Mouse (Mus musculus) brain, embryonic 14.5 days (tissue): ENCODE measurements around the gene Fam71b. TPM values are rescaled to one million over a fixed set of nuclear protein-coding genes. Genes with fewer than 3 reads are reported as not detected.

Source experiments
- DNase-seq: peaks from one replicate; pipeline ENCODE4 v3.0.0-alpha.2; 2011; ENCODE audit warnings: low read depth
- CTCF ChIP-seq: fragments of 200-500 bp; IDR thresholded peaks from 2 replicates; pipeline ENCODE4 v1.5.1; 2012; ENCODE audit warnings: inconsistent platforms, mild to moderate bottlenecking, moderate library complexity, borderline replicate concordance; ENCODE audit not compliant: insufficient read depth, insufficient read length; ENCODE audit errors: extremely low read depth
- POLR2A ChIP-seq: fragments of 200-500 bp; IDR thresholded peaks from 2 replicates; pipeline ENCODE4 v1.6.1; 2012; ENCODE audit warnings: mild to moderate bottlenecking, inconsistent platforms, borderline replicate concordance; ENCODE audit not compliant: poor library complexity, insufficient read depth, insufficient read length, severe bottlenecking; ENCODE audit errors: extremely low read depth
- polyA plus RNA-seq: library from polyadenylated mRNA; depleted of rRNA; stranded (reverse); fragments of >200 nt; gene quantifications from 2 replicates; pipeline ENCODE4 v1.2.3, GENCODE M21; 2012

Gene Fam71b
- polyA plus RNA-seq, 1 experiment: not detected

GRCm38 (mm10) chr11:46388438-46388837 lies 7.9 kb upstream of the Fam71b start:
- no peak for DNase-seq
- TF ChIP-seq CTCF (no peak), POLR2A (no peak)

GRCm38 (mm10) chr11:46389336-46390117 lies 6.8 kb upstream of the Fam71b start, which contains the start of gene Itk:
TSS of gene Itk (minus strand) at chr11:46389515.
- DNase-seq: no peak
- TF ChIP-seq POLR2A: no peak

DNA sequence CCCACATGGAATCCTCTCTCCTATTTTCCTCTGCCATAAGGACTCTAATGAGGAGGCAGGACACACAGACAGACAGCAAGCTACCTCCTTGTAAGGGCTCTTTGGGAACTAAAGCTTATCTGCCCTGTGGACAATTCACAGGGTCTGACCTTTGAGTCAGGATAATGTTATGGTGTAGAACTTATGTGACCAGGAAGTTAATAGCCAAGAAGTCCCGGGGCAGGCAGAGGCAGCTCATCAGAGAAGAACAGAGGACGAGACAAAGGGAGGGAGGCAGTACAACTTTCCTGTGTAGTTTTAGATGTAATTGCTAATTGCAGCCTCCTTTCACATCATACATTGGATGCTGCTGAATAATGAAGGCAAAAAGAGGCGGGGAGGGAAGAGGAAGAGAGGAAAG lies 5.7 kb upstream of the Fam71b start:
- no peak for DNase-seq
- TF ChIP-seq CTCF: no peak
- TF ChIP-seq POLR2A: no peak

DNA sequence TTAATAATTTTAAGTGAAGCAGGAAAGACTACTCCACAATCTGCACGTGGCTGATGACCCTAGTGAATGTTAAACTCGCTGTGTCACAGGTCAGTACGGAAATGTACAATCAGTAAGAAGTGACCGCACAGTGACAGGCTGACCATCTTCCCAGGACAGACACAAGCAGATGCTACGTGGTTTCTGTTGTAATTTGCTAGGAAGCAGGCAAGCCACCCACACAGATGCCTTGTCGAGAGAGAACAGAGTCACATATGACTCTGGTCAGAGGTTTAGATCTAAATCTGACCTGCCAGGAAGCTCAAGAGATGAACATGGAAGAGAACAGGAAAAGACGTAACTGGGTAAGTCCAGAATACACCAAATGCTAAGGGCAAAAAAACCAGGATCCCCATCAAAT lies 3.5 kb upstream of the Fam71b start:
- no peak for DNase-seq
- no peak for TF ChIP-seq CTCF
- TF ChIP-seq POLR2A: no peak

GRCm38 (mm10) chr11:46393413-46393812 lies 2.9 kb upstream of the Fam71b start:
- no peak for TF ChIP-seq POLR2A
- no peak for TF ChIP-seq CTCF
- DNase-seq: no peak

DNA sequence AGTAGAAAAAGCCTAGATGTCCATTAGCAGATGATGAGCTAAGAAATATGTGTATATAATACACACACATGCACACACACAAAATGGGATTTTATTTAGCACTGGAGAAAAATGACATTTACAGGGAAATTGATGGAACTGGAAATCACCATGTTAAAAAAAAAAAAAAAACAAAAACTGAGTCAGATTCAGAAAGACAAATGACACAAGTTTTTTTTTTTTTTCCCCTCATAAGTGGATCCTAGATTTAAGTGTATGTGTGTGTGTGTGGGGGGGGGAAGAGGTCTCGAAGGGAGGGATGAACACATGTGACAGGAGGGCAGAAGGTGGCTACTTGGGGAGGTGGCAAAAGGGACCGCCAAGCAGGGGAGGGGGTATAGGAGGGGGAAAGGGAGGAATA lies 1.3 kb upstream of the Fam71b start:
- TF ChIP-seq CTCF (no peak), POLR2A (no peak)
- DNase-seq: no peak

- TF ChIP-seq CTCF (no peak), POLR2A (no peak)
- no peak for DNase-seq
These were observed 661 bp upstream of the Fam71b start for GRCm38 (mm10) chr11:46395698-46396097.

DNA sequence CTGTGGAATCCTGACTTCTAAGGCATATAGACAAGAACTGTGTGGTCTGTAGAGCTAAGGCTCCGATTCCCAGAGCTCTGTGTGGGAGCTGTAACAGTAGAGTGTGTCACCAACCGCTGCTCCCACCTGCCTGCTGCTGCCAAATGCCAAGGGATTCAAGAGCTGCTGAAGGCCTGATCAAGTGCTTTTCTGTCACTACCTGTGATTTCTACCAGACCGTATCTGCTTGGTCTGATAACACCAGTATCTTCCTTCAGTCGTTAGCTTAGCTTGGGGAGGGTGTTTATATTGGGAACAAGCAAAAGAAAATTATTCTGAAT lies 461 bp downstream of the Fam71b start:
- TF ChIP-seq POLR2A (no peak), CTCF (no peak)

DNA sequence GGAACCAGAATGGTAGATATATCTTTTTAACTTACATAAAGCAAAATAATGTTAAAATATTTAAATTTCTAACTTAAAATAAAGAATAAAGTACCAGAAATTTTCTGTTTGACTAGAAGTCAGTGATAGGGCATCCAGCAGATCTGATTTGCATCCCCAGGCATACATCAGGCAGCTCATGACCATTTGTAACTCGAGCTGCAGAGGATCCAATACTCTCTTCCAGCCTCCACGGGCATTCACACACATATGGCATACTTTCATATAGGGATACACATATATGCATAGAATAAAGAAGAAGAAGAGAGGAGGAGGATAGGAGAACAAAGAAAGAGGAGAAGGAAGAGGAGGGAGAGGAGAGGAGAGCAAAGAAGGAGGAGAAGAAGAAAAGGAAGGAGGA lies 1.5 kb downstream of the Fam71b start:
- DNase-seq: no peak
- no peak for TF ChIP-seq CTCF
- TF ChIP-seq POLR2A: no peak

More for the DNA sequence above, 461 bp downstream of the Fam71b start:
- no peak for DNase-seq

DNA sequence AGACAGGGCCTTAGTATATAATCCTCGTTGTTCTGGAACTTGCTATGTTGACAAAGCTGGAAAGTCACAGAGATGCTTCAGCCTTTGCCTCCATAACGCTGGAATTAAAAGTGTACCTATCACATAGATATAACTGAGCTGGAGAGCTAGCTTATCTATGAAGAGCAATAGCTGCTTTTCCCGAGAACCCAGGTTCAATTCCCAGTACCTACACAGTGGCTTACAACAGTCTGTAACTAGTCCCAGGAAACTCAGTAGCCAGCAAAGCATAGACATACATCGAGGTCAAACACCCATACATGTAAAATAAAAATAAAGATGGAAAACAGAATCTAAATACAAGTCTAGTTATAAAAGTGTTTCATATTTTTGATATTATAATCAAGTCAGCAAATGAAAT lies 2.1 kb downstream of the Fam71b start:
- TF ChIP-seq CTCF: no peak
- no peak for DNase-seq

DNA sequence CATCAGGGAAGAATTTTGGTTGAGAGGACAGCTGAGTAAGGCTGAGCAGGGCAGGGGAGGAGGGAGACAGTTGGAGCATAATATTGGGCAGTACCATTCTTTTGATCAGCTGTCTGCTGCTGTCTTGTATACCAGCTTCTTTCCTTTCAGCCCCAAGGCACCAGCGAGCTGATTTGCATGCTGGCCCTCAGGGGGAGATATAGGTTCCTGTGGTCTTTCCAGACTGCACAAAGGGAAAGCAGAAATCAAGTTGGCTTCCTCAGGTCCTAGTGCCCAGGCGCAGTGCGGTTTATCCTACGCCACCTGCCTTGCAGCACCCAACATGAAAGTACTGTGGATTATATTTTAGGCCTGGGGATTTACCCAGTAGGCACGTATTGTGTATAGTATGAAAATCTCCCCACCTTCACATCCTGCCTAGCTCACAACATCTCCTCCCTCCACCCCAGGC lies 2.6 kb downstream of the Fam71b start:
- DNase-seq: peak; percentile 31
- TF ChIP-seq CTCF (no peak), POLR2A (no peak)

- TF ChIP-seq CTCF: no peak
- no peak for TF ChIP-seq POLR2A
- DNase-seq: no peak
These were observed 5.2 kb downstream of the Fam71b start for GRCm38 (mm10) chr11:46401555-46401954.
